Mouse (Mus musculus) bone marrow, adult 2 months (tissue): ENCODE results near the gene N4bp2l2. TPM values are rescaled to one million over a fixed set of nuclear protein-coding genes. Genes with fewer than 3 reads are reported as not detected.

Experiments
- H3K27ac ChIP-seq: fragments of 200-500 bp; 2 replicates; pipeline ENCODE4 v1.5.1; 2012; ENCODE audit warnings: low read depth, mild to moderate bottlenecking, control low read depth, inconsistent platforms, low read length; ENCODE audit not compliant: control insufficient read depth, poor library complexity, insufficient read depth
- H3K4me1 ChIP-seq: fragments of 200-500 bp; 2 replicates; pipeline ENCODE4 v1.6.1; 2011; ENCODE audit warnings: low read length; ENCODE audit not compliant: control insufficient read depth, insufficient read depth
- H3K4me3 ChIP-seq: fragments of 200-500 bp; replicated peaks from 2 replicates; pipeline ENCODE3; 2011; ENCODE audit warnings: mild to moderate bottlenecking, low read depth, low read length, control low read depth; ENCODE audit not compliant: control insufficient read depth
- CTCF ChIP-seq: fragments of 200-500 bp; IDR thresholded peaks from 2 replicates; pipeline ENCODE4 v1.5.1; 2011; ENCODE audit warnings: low read length, control low read depth; ENCODE audit not compliant: control insufficient read depth, insufficient read depth
- POLR2A ChIP-seq: fragments of 200-500 bp; IDR thresholded peaks from 2 replicates; pipeline ENCODE4 v1.6.1; 2011; ENCODE audit warnings: low read depth, mild to moderate bottlenecking, control low read depth, low read length, borderline replicate concordance; ENCODE audit not compliant: control insufficient read depth
- WGBS: fragments of 180-500 bp; shearing (Covaris S2); methylation state at CpG from one replicate; pipeline ENCODE4 v1.1.7; 2018; 5-methylcytosine and 5-hydroxymethylcytosine counted together
- polyA plus RNA-seq: library from polyadenylated mRNA; stranded (reverse); fragments of >200 nt; gene quantifications from 2 replicates; pipeline ENCODE4 v1.2.4, GENCODE M21; 2011; ENCODE audit warnings: low replicate concordance; ENCODE audit not compliant: missing spikeins, insufficient read depth, insufficient read length

The N4bp2l2 gene
- polyA plus RNA-seq, 1 experiment, result 75.3 TPM

DNA sequence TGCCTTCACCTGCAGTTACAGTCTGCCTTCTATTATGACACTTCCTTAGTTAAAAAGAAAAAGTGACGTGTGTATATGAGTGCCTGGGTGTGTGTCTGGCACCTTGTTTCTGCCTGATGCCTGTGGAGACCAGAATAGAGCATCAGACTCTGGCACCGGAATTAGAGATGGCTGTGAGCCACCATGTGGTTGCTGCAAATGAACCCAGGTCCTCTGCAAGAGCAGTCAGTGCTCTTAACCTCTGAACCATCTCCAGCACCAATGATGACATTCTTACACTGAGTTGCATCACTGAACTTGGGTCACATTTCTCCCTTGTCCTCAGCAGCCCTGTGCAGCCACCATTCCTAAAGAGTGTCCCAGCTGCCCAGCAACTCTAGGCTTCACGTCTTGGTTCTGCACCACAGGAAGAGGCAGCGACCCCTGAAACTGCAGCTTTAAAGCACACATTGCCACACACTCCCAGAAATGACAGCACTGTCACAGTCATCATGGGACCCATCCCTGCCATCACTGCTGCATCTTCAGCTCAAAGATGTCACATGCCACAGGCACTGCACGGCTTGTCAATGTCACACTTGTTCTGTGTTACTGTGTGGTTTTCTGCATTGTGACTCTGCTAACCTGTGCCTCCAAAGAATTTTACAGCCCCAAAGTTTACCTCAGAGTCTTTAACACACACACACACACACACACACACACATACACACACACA, 82.2 kb downstream of the N4bp2l2 start:
- peaks cover 7% of the 10 kb centered on the region for H3K4me1 ChIP-seq
- no peak overlapping the region for H3K27ac ChIP-seq
- TF ChIP-seq POLR2A (no peak), CTCF (no peak)
- 32% methylated on average over 5 of the region's 5 CpGs for WGBS
- H3K4me3 ChIP-seq, result no peak overlapping the region

DNA sequence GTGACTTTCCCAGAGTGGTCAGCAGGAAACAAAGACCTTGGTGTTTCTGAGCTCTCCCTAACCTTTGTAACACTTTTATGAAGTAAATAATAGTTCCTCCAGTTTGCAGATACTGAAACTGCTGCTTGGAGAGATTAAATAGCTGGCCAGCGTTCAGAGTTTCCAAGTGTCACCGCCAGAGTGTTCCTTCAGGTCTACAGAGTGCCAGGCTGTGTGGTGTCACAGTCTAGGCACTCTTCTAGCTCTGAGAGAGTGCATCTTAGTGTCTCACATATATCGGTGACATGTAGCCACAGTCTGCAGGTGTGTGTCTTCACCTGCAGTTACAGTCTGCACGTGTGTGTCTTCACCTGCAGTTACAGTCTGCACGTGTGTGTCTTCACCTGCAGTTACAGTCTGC, 82.8 kb downstream of the N4bp2l2 start:
- Histone ChIP-seq H3K27ac (no peak overlapping the region), H3K4me1 (peaks cover 7% of the 10 kb centered on the region), H3K4me3 (no peak overlapping the region)
- 63% methylated on average over 5 of the region's 5 CpGs for WGBS
- TF ChIP-seq CTCF (no peak), POLR2A (no peak)

DNA sequence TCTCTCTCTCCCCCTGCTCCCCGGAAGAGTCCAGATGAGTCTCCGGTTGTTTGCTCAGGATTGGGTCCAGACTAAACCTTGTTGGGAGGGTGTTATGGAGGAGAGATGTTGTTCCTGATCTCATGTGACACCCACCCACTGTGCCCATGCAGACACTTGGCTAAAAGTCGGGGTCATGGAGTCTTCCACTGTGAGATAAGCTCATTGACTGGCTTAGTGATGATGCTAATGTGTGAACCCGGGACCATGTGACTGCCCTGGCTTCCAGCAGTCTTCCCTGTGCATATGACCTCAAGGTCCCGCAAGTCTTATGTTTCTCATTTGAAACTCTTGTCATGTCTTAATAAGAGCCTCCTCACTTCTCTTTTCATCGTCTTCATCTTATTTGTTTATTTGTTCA, 84.8 kb downstream of the N4bp2l2 start:
- WGBS, result 87% methylated on average over 6 of the region's 6 CpGs
- Histone ChIP-seq H3K27ac (no peak overlapping the region), H3K4me1 (peaks cover 7% of the 10 kb centered on the region), H3K4me3 (no peak overlapping the region)
- TF ChIP-seq POLR2A (no peak), CTCF (no peak)

DNA sequence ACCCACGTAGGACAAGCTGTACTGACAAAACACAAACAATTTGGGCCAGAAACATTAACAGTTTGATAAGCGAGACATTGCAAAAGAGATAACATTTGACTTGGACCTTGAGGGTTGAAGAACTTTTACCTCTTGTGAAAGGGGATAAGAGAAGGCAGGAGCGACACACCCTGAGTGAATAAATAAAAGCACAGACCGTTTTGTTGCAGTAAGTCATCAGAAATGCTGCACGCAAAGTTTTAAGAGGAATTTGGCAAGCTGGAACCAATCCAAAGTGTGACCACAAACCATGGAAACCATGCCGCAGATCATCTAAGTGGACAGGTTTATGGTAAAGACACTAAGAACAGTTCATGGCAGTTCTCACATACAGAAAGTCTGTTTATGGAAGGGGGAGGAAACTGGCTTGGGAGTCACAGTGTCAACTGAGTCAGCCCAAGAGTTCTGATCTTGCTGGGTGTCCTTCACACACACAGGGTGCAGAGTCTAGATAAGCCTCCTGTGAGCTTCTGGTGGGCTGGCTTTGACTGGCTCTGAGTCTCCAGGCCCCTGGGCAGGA, 87.3 kb downstream of the N4bp2l2 start:
- H3K27ac ChIP-seq, result peak overlapping the region; percentile 47
- no peak overlapping the region for H3K4me3 ChIP-seq
- TF ChIP-seq POLR2A, result no peak
- TF ChIP-seq CTCF, result no peak
- WGBS, result 16% methylated on average over 6 of the region's 6 CpGs
- peaks cover 3% of the 10 kb centered on the region; the same call in 1 of the 2 replicates for H3K4me1 ChIP-seq

DNA sequence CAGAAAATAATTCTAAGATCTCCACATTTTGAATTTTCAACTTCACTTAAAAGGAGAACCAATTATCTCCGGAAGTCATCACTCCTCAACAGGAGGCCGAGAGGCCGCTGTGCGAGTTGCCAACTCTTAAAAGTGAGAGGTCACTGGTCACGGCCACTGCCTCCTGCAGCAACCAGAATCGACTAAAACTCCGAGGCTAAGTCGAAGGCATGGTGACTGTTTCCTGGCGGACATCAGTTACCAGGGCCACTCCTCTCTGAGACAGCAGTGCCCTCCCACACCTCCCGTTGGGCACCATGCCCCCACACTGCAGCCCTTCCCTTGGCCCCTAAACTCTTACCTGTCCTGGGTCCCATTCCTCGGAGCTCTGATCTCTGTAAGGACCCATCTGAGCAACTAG, 89.2 kb downstream of the N4bp2l2 start:
- no peak overlapping the region for H3K4me3 ChIP-seq
- TF ChIP-seq CTCF, result no peak
- no peaks in the 10 kb centered on the region for H3K4me1 ChIP-seq
- no peak overlapping the region for H3K27ac ChIP-seq
- 90% methylated on average over 11 of the region's 11 CpGs for WGBS

DNA sequence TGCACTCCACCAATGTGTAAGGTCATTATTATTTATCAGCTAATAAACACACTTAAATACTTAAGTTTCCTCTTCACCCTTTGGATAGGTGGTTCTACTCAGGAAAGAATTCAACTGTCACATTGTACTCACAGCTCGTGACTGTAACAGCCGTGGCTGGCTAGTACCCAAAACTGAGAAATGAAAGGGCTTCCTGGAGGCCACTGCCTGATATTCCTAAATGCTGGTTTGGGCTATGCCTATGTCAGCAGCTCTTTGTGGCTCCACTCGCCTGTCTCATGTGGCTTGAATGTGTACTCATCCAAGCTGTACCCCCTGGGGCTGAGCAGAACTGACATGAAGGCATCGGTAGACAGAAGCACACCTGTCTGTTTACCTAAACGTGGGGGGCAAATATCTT, 91.1 kb downstream of the N4bp2l2 start:
- Histone ChIP-seq H3K4me3 (no peak overlapping the region), H3K4me1 (no peaks in the 10 kb centered on the region), H3K27ac (no peak overlapping the region)
- TF ChIP-seq POLR2A, result no peak
- TF ChIP-seq CTCF, result no peak
- WGBS, result 80% methylated on average over 5 of the region's 5 CpGs

DNA sequence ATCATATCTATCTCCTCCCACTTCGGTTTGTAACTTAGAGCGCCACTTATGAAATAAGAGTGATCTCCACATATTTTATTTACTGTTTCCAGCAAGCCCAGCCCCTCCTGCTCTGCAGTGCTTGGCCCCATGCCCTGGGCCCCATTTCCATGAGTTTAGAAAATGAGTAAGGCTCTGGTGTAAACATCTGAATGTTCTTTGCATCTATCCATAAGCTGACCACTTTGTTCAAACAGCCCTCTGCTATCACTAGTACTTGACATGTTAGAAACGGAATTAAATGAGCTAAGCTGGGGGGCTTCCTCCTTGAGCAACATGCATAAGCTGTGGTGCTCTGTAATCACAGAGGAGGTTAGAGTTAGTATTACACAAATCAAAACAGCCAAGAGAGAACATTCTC, 91.6 kb downstream of the N4bp2l2 start:
- H3K4me3 ChIP-seq, result no peak overlapping the region
- no peak for TF ChIP-seq CTCF
- TF ChIP-seq POLR2A, result no peak
- no peak overlapping the region for H3K27ac ChIP-seq
- H3K4me1 ChIP-seq, result no peaks in the 10 kb centered on the region
- 87% methylated on average over 3 of the region's 3 CpGs for WGBS

DNA sequence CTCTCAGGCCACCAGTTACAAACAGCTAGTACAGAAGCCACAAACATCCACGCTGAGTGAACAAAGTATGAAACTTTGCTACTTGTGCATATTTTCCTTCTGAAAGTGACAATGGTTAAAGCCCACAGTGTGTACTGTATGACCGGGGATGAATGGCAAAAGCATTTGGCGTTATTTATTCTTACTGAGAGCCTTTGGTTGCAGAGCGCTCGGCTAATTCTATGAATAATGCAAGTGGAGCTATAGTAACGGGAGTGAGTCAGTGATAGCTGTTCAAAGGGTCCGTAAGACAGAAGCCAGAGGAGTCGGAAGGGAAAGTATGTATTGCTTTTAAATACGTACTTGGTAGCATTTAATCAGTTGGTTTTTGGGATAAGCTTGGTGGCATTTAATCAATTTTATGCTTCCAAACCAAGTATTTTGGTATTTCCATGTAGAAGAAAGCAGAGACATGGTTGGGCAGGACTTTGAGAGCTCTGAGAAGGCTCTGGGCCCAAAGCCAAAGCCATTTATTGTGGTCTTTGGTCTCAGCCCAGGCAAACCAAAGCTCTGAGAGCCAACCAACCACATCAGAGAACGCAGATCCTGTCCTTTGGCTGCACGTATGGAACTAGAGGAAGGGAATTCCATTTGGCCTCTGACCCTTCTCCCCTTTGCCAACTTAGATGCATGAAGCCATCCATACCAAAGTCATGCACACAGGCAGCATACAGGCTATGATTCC, 95.3 kb downstream of the N4bp2l2 start:
- Histone ChIP-seq H3K27ac (no peak overlapping the region), H3K4me3 (no peak overlapping the region), H3K4me1 (no peaks in the 10 kb centered on the region)
- WGBS, result 90% methylated on average over 11 of the region's 11 CpGs
- TF ChIP-seq CTCF, result no peak
- no peak for TF ChIP-seq POLR2A
